In the genomic region with DNA sequence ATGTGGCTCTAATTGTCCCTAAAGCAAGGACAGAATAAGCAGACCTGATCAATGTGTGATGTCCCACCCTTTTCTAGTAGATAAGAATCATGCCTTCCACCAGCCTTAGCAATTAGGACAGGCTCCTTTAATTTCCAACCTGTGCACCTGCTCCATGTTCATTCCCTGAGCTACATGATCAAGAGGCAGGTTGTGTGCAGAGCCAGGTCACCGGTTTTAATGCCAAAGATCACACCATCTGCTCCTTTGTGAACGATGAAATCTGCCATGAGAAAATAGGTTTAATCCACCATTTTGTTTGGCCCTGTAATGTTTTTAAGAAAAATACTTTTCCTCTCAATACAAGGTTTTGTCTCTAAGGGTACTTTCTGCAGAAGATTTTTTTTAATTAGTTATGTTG, we compare ENCODE assay signal across 17 mouse cellular contexts.
"Had no signal": no experiment of that assay in that cellular context is flagged by ENCODE, and none has a peak within 500 bp of the region (broad histone marks: within the 10 kb centered on the region; RNA-seq: fewer than 3 reads in every experiment).

No protein-coding gene starts in this region.

- DNase-seq: cerebellum, adult 9-10 months; cerebellum, adult 9-11 months; cerebellum, postnatal 36 days; embryo, embryonic 11 days; forebrain, postnatal 0 days; gastrocnemius, adult 2 months; gastrocnemius, postnatal 10 days; gastrocnemius, postnatal 14 days; gastrocnemius, postnatal 25 days; gastrocnemius, postnatal 36 days; heart, adult 11 months; heart, adult 18-20 months; heart, adult 2 months had no signal

- ATAC-seq: forebrain, embryonic 13.5 days; forebrain, embryonic 14.5 days; forebrain, embryonic 15.5 days; forebrain, embryonic 16.5 days; forebrain, postnatal 0 days had no signal
